Mouse (Mus musculus): ENCODE data around the gene Lpcat1.

The Lpcat1 gene

GRCm38 (mm10) chr13:73446943-73447342 is 20.1 kb upstream of the Lpcat1 start:
- DNase-seq (ENCODE audit: low spot score in 2 of 2), result peak; percentile 85 to 89

- DNase-seq (ENCODE audit: low spot score in 2 of 2), result no peak
These were observed 19.5 kb upstream of the Lpcat1 start for GRCm38 (mm10) chr13:73447478-73447877.

- DNase-seq (ENCODE audit: low spot score in 2 of 2), result no peak
These were observed 18.8 kb upstream of the Lpcat1 start for GRCm38 (mm10) chr13:73448201-73448600.

- no peak for DNase-seq (ENCODE audit: low spot score in 2 of 2)
These were observed 18.3 kb upstream of the Lpcat1 start for GRCm38 (mm10) chr13:73448723-73449122.

- no peak for DNase-seq (ENCODE audit: low spot score in 2 of 2)
These were observed 13.3 kb upstream of the Lpcat1 start for GRCm38 (mm10) chr13:73453503-73454217.

- no peak for DNase-seq (ENCODE audit: low spot score in 2 of 2)
These were observed 11.7 kb upstream of the Lpcat1 start for GRCm38 (mm10) chr13:73455328-73455727.

DNA sequence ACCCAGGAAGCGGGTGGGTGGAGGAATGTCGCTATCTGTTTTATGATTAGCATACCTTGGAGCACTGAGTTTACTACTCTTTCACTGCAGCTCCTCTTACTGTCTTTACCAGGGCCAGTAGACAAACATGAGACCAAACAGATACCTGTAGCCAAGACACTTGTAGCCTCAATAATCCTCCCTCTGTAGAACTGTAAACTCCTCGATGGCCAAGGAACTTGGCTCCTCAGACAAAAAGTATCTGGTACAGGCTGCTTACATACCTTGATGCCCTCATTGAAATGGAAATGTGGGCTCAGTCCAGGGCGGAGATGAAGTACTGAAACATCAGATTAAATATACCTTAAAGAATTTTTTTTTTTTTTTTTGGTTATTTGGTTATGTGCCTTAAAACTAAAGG is 9.7 kb upstream of the Lpcat1 start:
- no peak for DNase-seq (ENCODE audit: low spot score in 2 of 2)

DNA sequence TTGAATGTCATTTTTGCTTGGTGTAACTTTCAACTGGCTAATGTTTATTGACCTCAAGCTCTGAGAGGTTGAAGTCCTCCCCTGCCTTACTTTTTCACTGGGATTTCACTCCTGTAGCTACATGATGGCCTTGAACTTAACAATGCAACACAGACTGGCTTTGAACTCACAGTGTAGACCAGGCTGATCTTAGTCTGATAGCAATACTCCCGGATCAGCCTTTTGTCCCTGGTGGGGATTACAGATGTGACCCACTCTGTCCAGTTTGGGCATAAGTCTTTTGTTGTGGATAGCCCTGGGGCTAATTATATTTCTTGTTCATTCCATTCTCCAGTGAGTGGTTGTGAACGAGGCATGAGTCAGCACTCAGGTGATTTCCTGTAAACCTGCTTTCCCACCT is 9.3 kb upstream of the Lpcat1 start:
- DNase-seq (ENCODE audit: low spot score in 2 of 2), result no peak

GRCm38 (mm10) chr13:73458719-73459118 is 8.3 kb upstream of the Lpcat1 start:
- DNase-seq (ENCODE audit: low spot score in 2 of 2), result no peak

DNA sequence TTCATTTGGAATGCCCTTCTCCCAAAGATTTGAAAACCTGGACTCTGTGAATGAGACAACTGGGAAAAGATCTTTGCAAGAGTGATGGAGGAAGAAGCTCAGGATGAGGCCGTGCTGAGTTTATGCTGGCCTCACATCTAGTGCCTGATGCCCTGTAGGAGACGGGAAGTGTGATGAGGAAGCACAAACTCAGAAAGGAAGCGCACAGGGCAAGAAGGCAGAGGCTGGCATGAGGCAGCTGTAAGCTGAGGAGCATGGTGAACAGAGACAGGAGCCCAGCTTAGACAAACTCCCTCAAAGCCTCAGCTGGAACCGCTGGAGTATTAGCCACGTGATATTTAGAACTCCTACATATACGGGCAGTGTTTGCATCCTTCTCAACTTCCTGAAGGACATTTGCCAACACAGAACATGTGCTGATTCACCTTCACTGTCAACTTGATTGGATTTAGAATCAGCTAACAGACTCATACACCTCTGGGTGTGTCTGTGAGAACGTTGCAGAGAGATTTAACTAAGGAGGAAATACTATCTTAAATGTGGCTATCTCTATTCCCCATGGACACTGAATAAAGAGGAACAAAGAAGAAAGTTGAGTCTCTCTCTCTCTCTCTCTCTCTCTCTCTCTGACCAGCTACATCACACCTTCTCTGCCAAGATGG is 7.7 kb upstream of the Lpcat1 start:
- DNase-seq (ENCODE audit: low spot score in 2 of 2), result no peak

- DNase-seq (ENCODE audit: low spot score in 2 of 2), result no peak
These were observed 5.4 kb upstream of the Lpcat1 start for GRCm38 (mm10) chr13:73461551-73461950.

DNA sequence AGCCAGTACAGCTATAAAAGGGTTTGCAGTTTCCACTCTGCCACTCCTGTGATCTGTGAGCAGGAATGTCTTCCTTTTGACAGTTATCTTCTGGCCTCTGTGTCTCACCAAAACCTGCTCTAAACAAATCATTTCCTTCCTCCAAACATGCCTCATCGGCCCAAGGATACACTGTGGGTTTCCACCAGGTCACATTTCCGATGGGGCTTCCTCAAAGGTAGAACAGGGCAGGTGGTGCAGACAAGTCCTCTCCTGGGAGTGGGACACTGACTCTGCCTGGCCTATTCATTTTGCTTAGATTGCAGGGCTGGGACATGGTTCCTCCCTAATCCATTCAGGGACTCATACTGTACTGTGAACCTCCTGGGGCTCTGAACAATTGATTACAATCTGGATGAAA is 1.8 kb upstream of the Lpcat1 start:
- DNase-seq (ENCODE audit: low spot score in 2 of 2), result no peak

DNA sequence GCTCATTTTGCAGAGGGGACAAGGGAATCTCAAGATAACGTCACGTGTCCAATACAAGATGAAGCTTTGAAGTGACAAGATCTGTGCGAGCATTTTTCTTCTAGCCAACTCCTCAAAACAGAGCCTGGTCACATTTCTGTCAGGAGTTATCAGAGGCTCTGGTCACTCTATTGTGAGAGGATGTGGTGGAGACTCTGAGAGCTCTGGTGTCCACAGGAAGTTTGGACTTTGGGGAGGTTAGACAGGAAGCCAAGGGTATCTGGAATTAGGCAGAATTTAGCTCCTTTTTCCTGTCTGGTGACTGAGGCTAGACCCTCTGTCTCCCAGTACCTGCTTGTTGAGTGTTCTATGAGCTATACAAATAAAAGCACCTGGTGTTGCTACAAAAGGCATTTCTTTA is 586 bp upstream of the Lpcat1 start:
- DNase-seq (ENCODE audit: low spot score in 2 of 2), result no peak

DNA sequence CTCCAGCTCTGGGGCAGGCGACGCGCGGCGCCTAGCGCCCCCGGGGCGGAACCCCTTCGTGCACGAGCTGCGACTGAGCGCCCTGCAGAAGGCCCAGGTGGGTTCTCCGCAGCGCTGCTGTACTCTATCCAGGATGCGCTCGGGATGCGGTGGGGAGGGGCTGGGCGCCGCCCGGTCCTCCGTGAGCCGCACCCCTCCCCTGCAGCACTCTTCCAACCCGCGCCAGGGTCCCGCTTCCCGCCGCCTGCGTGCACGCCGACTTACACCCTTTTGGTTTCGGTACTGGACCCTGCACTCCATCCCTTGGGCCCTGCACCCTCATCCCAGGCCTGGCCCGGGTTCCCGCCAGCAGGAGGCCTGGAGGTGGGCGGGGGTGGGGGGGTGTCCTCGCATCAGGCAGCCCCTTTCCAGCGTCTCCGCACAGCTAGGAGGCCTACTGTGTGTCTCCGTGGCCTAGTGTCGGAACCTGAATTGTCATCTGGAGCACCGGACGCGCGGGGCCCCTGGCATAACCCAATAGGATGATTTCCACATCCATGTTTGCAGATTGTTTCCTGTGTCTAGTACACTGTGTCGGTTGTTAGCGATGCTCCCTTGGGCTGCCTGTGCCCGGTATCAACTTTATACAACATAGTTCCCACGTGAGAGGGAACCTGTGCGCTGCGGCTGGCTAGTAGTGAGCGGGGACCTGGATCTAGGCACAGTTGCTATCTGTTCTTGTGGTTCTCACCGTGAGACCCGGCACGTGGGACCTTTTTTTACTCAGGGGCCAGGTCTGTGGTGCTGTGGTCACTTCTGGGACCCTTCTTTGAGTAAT is 632 bp downstream of the Lpcat1 start:
- peak; percentile 57 to 65 for DNase-seq (ENCODE audit: low spot score in 2 of 2)

DNA sequence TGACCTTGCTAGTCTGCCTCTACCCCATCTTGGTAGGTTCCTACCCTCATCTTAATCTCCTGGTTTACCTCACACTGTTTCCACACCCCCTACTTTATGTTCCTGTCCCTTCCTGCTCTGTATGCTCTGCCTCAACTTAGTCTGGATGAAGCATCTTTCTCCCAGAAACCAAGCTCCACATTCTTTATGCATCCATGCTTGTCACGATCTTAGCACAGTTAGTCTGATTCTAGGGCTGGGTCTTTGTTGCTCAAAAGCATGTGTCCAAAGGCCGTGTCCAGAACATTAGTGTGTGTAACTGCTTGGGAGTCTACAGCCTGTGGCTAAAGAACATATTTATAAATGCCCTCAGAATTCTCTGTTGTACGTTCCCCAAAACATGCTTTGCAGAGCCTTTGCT is 1.8 kb downstream of the Lpcat1 start:
- no peak for DNase-seq (ENCODE audit: low spot score in 2 of 2)

DNA sequence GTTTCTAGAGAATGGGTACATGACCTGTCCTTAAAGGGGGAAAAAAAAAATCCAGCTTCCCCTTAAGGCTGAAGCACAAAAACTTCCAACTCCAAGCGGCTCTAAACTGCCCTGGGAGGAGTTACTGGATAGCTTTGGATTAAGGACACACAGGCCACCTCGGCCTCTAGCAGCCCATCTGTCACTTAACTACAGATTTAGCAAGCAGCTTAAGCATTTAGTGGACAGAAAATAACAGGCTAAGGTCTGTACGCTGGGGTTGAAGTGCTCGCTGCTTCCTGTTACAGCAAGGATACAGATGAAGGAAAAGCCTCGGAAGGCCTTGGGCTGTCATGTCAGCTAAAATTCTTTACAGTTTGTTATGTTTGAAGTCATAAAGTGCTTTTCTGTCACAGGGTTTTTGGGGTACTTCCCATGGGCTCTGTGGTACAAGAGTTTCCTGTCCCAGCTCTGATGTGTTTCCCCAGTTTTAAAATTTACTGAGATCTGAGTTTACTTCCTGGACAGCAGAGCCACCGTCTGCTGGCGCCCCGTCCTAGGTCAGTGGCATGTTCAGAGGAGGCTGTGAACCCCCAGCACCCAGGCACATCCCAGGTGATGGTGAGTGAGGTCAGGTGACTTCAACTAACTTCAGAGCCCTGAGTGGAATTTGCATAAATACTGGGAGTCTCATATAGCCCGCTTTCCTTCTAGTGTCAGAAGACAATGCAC is 2.4 kb downstream of the Lpcat1 start:
- no peak for DNase-seq (ENCODE audit: low spot score in 2 of 2)

DNA sequence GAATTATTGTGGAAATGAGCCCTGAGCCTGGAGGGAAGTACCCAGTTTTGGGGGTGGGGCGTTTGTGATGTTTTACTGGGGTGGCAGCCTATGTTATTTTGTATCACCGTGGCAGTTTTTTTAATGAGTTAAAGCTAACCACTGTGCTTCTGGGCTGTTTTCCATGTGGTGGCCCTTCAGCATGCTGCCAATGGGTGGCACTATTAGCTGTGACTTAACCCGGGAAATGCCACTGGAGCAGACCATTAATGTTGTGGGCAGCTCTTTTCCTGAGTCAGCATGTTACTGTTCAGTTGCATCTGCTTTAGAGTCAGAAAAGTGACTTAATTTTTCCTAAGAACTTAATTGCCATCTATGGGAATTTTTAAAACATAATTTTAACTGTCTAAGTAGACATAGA is 5.5 kb downstream of the Lpcat1 start:
- DNase-seq (ENCODE audit: low spot score in 2 of 2), result no peak

DNA sequence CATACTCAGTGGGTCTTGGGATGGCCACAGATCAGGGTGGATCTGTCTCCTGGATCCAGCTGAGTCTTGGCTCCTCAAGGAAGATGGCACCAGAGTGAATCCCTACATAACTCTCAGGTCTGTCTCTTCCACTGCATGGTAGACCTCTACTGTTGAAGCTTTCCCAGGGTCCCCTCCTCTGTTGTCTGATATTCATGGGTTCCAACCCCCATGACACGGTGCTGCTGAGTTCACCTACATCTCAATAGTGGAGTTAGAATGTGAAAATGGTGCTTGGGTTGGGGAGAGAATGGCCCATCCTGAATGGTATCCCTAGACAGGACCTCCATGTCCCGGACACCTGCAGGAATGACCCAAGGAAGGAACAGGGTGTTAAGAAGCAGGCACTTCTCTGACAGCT is 6.7 kb downstream of the Lpcat1 start:
- DNase-seq (ENCODE audit: low spot score in 2 of 2), result no peak

DNA sequence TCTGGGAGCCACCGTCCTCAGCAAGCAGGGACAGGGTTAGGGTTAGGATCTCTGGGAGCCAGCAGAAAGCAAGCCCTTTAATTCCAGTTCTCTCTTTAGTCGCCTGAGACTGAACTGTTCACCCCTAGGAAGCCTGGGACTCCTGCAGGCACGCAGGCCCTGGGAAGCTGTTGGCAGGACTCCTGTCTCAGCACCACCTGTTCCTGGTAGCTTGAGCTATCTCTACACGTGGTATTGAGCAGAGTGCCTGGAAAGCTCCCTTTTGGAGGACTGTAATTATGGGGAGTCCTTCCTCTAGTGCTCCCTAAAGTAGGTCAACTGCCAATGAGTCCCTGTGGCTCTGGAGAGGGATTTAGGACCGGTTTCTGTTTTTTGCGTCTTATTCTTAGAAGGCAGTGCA is 7.2 kb downstream of the Lpcat1 start:
- no peak for DNase-seq (ENCODE audit: low spot score in 2 of 2)

DNA sequence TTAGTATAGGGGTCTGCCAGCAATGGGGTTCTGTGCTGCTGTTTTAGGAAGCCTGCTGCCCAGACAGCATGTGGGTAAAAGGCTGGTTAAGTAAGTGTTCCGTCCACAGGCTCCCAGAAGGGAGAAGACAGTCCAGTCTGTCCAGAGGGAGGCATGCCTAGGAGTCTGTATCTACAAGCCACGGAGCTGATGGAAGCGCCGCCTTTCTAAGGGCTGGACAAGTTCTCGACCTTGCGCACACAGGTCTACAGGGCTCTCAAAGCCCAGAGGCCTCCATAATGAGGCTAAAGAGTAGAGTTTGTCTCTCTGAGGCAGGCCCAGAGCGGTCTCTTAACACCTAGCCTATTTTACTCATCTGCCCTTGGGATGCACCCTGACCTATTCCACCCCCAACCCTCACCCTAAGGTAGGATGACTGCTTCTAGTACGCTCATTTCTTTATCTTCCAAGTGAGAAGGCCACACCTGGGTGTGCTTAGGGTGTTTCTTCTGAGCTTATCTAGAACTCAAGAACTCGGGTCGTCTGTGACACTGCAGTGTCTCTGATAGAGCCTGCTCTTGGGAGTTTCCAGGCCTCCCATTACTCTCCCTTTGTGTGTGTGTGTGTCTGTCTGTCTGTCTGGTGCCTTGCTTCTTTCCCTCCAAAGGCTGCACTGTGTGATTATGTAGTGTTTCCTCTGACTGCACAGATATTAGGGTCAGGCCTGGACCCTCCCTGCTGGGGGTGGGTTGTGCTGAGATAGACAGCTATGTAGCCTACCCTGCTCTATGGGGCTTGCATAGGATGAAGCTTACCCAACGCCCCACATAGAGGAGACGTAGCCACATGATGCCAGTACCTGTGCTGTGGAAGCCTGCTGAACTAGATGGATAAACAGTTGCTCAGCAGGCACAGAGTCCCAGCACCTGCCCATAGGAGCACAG is 8.3 kb downstream of the Lpcat1 start:
- DNase-seq (ENCODE audit: low spot score in 2 of 2), result no peak

- DNase-seq (ENCODE audit: low spot score in 2 of 2), result no peak
These were observed 9.3 kb downstream of the Lpcat1 start for GRCm38 (mm10) chr13:73476259-73476658.

All from right cerebral cortex, postnatal 10 days (tissue).